Mouse (Mus musculus): ENCODE measurements around the gene Gm21836. TPM values are rescaled to one million over a fixed set of nuclear protein-coding genes. Genes with fewer than 3 reads are reported as not detected.

The Gm21836 gene
- not detected for total RNA-seq (2023)

GRCm38 (mm10) chr9:124493693-124494092 is at the start of gene Gm21836:
Gene Gm21836 (minus strand): TSS chr9:124493793.

GRCm38 (mm10) chr9:124476096-124476902 is 17.3 kb downstream of the Gm21836 start, which contains the start of gene Ppp2r3d:
Gene Ppp2r3d (minus strand): TSS chr9:124476898.

Other genes starting within 250 kb of the Gm21836 start
- 13.5 TPM for gene 2010315B03Rik, start 181.1 kb downstream of the Gm21836 start, total RNA-seq (2023)
- gene Ppp2r3d, start 16.9 kb downstream of the Gm21836 start, total RNA-seq (2023) = 277 TPM